Mouse (Mus musculus): ENCODE measurements around the gene 1110008L16Rik.
A peak's percentile ranks its signal among the peaks of the same experiment; 100 is the strongest.
"Not testable (repeated sequence)": the region's sequence is repeated elsewhere in the genome, so short reads cannot be mapped to it uniquely, and the experiment has no call there.

Gene 1110008L16Rik

DNA sequence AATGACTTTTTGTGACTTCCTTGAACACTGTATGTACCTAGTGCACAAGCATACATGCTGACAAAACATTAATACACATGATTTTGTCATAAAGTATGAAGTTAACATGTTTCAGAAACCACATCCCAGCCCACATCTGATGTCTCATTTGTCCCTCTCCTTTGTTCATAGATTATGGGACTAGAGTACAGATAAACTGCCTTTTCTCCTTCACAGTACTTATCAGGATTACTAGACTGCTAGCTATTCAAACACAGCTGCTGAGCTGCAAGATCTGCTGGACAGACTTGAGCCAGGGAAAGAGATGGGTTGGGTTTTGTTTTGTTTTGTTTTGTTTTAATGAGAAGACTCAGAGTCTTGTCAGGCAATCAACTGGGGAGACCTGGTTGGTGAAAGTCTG is 92.7 kb downstream of the 1110008L16Rik start:
- no peak for DNase-seq (ENCODE audit: low read depth, low spot score)

DNA sequence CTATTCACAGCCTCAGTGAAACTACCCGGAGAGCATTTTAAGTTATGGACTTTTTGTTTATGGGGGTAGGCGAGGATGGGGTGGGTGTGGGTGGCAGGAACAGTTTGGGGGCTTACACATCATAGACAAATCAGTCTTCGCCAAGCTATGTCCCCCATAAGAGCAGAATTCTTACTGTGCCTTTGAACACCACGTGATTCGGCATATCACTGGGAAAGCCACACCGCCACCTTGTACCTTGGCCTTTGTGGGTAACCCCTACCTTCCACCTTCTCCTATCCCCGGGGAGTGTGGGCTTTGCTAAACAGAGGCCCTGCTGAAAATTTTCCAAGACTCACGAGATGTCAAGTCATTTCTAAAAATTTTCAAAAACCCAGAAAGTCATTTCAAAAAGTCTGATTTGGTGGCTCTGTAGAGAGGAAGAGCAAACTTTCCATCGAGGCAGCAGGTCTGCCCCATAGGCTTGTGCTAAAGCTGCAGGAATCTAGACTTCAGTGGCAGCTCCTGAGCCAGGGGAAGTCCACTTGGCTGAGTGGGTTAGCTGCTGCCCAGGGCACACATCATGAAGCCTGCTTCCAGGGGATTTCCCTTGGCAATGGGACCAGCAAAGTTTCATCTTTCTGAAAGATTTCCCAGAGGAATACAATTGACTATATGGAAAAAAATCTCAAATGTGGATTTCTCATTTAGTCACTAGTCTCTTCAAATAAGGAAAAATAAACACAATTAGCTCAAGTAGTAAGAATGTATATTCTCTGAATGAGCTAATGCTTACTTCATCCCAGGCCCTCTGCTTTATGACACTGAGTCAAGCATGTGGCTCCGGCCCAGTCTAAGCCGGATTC is 93.6 kb downstream of the 1110008L16Rik start:
- no peak for DNase-seq (ENCODE audit: low read depth, low spot score)

DNA sequence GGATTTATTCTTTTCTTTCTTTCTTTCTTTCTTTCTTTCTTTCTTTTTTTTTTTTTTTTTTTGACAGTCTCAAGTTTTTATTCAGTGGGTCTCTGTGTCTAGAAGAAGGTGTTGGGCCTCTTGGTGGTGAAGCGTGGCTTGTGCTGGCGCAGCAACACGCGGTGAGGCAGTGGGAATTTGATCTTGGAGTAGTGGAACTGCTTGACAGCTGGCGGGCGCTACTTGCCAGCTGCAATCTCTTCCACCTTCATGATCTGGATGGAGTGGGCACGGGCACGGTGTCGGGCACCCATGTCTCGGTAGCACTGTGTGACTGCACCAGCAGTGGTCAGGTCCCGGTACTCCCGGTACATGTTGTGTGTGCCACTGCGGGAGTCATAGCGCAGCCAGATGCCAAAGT is 96.2 kb downstream of the 1110008L16Rik start:
- not testable (repeated sequence) for DNase-seq (ENCODE audit: low read depth, low spot score)

DNA sequence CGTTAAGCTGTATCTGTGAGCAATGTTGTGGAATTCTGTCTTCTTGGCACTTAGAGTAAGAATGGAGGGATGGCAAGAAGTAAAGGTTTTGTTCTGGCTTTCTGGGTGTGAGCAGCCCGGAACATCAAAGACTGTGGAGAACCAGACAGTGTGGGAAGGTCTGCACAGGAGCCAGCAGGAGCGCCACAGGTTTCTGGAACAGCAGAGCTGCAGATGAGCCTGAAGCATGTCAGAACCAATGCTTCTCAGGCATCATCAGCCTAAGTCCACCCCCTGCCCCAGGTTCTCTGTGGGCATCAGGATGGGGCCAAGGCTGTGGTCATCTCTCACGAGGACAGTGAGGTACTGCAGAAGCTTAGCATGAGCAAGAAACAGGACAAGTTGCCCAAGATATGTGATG is 97.2 kb downstream of the 1110008L16Rik start:
- no peak for DNase-seq (ENCODE audit: low read depth, low spot score)

DNA sequence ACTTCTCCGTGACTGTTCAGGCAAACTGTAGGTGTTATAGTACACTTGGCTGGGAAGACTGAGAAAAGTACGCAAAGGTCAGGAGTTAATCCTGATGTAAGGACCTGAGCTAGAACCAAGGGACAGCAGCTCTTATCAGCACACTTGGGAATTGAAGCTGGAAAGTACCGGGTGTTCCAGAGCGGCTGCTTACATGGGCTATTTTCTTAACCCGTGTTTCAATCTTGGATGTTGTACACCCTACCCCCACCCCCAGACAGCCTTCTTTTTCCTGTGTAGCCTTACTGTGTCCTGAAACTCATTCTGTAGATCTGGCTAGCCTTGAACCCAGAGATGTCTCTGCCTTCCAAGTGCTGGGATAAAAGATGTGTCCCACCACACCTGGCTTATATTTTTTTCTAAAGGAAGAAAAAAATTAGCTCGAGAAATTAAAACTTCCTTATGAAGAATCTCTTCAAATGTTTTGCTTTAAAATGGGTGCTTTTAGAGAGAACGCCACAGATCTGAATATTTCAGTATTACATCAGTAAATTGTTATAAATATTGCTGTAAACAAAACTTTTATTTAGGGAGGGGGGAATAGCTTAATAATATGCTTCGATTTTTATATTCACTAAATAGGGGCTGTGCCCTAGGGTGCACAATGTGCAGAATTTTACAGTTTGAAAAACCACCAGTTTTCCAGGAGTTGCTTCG is 98.3 kb downstream of the 1110008L16Rik start:
- DNase-seq (ENCODE audit: low read depth, low spot score): no peak

DNA sequence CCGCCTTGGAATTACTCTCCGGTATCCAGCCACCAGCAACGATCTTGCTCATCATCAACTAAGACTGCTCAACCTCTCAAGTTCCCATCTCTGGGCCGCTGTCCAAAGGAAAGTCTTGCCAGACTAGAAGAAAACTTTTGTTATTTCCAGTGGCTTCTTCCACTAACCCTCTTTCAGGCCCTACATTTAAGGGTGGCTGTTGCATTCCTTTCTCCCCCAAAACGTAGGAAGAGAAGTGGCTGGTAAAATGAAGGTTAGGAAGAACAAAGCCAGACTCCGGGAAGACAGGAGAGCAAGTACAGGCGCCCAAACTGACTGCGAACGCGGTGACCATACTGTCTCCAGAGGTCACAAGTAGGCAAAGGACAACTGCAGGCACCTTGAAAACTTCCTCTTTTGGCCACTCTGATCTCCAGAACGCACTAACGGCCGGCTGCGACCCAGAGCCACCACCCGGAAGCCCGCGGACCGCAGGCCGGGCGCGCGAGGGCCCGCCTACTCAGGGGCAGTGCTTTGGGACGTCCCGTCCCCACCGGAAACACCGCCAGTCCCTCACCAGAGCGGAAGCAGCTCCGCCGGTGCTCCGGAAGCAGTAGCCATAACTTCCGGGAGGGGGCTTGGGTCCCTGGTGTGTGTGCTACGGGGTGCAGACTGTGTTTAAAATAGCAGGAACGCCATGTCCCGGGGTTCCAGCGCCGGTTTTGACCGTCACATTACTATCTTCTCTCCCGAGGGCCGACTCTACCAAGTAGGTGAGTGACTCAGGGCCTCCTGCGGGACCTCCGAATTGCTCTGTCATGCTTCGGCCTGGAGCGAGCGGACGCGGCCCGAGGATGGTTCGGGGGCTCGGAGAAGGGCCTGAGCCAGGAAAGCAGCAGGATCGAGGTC is 99.1 kb downstream of the 1110008L16Rik start:
- peak; percentile 96 for DNase-seq (ENCODE audit: low read depth, low spot score)

DNA sequence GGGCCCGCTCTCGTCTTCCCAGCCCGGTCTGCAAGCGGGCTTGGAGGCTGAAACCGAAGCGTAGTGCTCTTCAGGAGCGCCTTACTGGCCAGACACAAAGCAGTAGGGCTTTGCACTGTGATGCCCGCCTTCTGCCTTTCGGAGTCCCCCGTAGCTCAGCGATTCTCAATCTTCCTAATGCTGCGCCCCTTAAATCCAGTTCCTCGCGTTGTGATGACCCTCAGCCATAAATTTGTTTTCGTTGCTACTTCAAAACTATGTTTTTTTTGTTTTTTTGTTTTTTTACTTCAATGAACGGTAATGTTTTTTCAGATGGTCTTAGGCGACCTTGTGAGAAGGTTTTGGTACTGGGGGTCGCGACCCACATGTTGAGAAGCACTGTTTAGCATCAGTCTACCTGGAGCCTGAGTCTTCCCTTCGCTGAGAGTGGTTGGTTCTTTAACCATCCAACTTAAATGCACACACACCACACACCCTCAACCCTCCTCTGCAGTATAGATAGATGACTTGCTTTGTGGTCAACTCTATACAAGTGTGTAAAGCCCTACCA is 99.8 kb downstream of the 1110008L16Rik start:
- DNase-seq (ENCODE audit: low read depth, low spot score): no peak

DNA sequence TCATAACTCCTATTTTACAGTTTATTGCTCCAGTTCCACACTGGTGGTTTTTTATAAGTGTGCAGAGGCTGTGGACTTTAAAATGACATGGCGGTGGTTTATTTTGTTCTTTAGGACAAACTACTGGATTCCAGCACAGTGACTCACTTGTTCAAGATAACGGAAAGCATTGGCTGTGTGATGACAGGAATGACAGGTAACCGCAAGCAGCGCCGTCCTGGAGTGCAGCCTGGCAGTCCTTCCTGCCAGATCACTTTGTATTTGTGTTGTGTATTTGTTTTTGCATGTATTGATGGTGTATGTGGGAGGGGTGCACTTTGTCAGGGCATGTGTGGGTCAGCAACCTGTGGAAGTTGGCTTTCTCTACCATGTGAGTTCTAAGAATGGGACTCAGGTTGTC is 108.5 kb downstream of the 1110008L16Rik start:
- no peak for DNase-seq (ENCODE audit: low read depth, low spot score)

DNA sequence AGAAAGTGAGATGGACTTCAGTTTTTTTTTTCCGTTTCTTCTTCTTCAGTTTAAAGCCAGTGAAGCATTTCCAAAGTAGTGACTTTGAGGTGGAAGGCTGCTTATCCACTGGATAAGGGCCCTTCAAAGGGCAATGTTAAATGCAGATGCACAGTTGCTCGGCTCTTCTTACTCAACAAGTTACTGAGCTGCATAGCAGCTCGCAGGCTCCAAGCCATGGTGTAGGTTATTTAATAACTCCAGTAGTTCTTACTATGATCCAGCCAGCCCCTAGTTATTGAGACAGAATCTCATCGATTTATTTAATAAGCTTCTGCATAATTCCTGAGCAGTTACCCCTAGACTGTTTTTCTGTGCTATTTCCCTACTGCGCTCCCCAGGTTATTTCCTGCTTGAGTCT is 115.9 kb downstream of the 1110008L16Rik start:
- no peak for DNase-seq (ENCODE audit: low read depth, low spot score)

DNA sequence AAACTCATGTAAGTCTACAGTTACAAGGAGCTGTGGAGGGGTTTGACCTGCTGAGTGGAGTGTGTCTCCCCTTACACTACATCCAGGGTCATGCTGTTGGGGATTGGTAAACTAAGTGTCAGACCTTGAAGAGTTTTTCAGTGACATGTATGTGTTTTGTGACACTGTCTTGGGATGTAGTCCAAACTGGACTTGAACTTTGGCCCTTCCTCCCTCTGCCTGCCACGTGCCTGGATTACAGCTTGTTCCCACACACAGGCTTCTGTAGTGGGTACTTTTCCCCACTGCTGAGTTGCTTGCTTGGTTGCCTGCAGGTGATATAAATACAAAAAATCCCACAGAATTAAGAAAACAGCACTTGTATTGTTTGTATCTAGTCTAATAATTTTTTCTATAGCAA is 116.4 kb downstream of the 1110008L16Rik start:
- no peak for DNase-seq (ENCODE audit: low read depth, low spot score)

DNA sequence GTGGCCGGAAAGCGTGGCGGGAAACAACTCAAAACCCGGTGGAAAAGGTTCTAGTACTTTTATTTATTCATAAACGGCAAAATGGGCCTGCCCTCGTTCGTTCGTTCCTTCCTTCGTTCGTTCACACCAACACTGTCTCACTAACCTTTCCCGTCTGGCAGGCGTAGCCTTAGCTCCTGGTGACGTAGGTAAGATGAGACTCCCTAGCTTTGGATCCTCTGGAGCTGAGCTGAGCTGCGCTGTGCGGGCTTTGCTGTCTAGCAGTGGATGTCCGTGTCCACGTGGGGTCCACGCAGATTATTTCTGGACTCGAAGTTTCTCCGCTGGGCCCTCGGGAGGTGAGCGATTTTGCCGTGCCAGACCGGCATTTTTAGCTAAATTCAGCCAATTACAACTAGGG is 120.8 kb downstream of the 1110008L16Rik start:
- DNase-seq (ENCODE audit: low read depth, low spot score): peak; percentile 69

DNA sequence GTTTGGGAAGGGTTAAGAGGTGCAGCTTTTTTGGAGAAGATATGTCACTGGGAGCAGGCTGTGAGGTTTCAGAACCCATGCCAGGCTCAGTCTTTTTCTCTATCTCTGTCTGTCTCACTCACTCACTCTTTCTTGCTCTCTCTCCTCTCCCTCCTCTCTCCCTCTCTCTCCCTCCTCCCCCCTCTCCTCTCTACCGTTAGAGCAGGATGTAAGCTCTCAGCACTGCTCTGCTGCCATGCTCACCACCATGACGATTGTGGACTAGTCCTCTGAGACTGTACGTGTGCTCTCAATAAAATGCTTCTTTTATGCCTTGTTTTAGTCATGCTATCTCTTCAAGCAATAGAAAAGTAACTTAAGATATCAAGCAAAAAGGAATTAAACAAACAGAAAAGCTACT is 122.7 kb downstream of the 1110008L16Rik start:
- no peak for DNase-seq (ENCODE audit: low read depth, low spot score)

DNA sequence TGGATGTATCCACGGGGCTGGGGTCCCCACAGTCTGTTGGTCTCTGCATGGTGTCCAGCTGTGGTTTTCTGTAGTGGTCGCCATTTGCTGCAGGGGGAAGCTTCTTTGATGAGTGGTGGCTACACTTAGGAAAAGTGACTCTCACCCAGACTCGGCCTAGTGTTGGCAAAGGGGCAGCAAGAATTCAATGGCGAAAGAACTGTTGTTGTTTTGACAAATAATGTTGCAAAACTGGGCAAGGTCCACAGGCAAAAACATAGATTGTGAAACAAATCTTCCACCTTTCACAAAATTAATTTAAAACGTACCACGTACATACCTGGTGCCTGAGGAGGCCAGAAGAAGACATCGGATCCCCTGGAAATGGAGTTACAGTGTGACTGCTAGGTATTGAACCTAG is 126.9 kb downstream of the 1110008L16Rik start:
- no peak for DNase-seq (ENCODE audit: low read depth, low spot score)

DNA sequence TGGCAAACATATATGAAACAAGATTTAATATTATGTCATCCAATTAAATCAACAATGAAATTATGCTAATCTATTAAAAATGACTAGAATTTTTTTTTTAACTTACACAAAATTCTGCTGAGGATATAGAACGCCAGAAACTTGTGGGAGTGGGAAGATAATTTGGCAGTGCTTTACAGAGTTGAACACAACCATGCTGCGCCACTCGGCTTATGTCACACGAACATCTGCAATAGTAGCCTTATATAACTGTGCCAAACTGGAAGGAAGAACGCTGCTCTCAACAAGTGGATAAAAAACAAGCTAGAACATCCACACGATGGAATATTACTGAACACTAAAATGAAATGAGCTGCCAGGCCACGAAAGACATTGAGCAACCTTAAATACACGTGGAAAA is 129.8 kb downstream of the 1110008L16Rik start:
- DNase-seq (ENCODE audit: low read depth, low spot score): no peak

DNA sequence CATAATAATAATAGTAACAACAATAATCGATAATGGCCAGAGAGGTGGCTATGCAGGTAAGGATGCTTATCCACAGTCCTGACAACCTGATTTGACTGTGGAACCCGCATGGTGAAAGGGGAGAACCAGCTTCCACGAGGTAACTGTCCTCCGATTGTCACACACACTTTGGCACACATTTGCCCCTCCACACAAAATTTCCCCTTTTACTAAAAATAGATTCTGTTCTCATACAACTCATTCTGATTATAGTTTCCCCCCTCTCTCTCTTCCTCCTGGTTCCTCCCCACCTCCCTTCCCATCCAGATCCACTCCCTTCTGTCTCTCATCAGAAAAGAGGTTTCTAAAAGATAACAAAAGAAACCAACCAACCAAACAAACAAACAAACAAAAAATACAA is 130.6 kb downstream of the 1110008L16Rik start:
- DNase-seq (ENCODE audit: low read depth, low spot score): no peak

All from R1 (cell line).